Mouse (Mus musculus): ENCODE measurements at regions not wholly inside any gene's neighbourhood (a gene's known extent, or its start where the extent isn't known, plus 50 kb on each side); places are given as distances from the start of the nearest gene placed in this dataset.
A peak's percentile ranks its signal among the peaks of the same experiment; 100 is the strongest.
"Not testable (repeated sequence)": the region's sequence is repeated elsewhere in the genome, so short reads cannot be mapped to it uniquely, and the experiment has no call there.

DNA sequence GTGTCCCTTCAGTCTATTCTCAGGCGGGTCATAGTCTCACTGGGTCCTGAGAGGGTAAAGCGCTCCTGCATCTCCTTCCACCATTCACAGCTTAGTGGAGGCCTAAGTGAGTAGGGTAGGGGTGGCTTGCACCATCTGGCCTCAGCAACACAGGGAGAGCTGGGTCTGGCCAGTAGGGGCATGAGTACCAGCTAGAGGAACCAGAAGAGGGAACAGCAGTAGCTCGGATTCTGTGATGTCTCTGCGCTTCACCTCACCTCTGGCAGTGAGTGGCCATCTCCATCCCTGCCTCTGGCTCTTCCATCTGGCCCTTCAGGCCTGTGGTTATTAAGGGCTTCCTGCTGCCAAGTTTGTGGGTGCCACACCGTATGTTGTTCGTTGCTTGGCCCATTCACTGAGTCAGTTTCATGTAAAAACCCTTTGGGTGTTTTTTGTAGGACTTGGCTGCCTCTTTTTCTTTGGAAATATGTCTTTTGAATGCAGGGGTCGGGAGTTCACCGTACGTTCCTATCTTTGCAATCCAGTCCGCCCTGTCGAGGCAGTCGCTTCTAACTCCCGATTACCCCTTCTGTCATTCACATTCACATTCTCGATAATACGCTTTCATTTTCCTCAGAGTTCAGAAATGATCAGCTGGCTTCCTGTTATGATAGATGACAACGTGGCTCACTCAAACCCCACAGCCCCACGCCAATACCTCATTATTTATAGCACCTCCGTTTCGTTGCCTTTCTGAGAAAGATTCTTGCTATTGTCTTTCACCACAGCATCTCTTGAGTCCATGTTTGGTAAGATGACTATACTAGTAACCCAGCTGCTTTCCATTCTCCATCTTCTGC, 99.4 kb upstream of the Mrps10 start:
- no peak for DNase-seq

GRCm38 (mm10) chr17:47267843-47268242, 100.8 kb upstream of the Mrps10 start:
- no peak for DNase-seq

DNA sequence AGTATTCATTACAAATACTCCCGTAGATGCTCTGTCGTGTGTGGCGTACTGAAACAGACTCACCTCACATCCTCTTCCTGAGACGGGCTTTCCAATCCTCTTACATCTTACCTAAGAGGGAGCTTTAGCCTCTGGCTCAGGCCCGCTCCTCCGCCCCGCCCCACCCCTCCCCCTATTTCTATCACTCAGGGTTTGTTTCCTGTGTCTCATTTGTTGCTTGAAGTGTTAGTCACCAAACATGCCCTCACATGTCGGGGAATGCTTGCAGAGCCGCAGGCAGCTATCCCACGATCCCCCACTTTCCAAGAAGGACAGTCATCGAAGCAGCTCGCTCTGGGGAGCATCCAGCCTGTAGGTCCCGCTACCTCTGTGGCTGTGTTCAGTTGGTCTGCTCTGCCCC, 101.6 kb upstream of the Mrps10 start:
- no peak for DNase-seq

GRCm38 (mm10) chr17:47266335-47266734, 102.4 kb upstream of the Mrps10 start:
- no peak for DNase-seq

GRCm38 (mm10) chr17:47262986-47263385, 105.7 kb upstream of the Mrps10 start:
- DNase-seq, result no peak

GRCm38 (mm10) chr17:47262141-47262540, 106.5 kb upstream of the Mrps10 start:
- no peak for DNase-seq

- DNase-seq, result no peak
These were observed 107.7 kb upstream of the Mrps10 start for GRCm38 (mm10) chr17:47260976-47261375.

DNA sequence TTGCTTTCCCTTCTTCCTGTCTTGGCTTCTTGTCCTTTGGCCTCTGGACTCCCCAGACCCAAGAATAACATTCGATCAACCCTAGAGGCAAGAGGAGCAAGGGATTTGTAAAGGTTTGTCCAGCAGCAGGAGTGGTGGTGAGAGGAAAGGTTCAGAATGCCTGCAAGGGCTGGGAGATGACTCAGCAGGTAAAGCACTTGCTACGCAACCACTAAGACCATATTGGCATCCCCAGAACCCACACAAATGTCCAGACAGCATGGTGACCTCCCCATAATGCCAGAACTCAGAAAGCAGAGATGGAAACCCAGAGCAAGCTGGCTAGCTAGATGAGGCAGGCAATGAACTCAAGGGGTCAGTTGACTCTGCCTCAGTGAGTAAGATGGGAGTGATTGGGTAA, 110.4 kb upstream of the Mrps10 start:
- DNase-seq, result no peak

DNA sequence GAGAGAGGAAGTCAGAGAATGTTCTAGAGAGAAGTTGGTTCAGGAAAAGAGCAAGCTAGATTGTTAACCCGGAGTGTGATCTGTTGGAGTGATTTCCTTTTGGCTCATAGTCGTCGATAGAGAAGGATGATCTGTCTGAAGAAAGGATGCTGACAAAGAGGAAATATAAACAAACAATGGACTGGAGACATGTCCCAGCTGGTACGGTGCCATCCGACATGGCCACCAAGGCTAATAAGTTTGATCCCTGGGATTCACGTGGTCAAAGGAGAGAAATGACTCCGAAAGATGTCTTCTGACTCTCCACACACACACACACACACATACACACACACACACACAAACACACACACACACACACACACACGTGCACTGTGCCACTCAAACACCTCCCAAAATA, 113.5 kb upstream of the Mrps10 start:
- DNase-seq, result no peak

- no peak for DNase-seq
These were observed 114.7 kb upstream of the Mrps10 start for GRCm38 (mm10) chr17:47254026-47254425.

GRCm38 (mm10) chr17:47250001-47250400, 118.7 kb upstream of the Mrps10 start:
- no peak for DNase-seq

DNA sequence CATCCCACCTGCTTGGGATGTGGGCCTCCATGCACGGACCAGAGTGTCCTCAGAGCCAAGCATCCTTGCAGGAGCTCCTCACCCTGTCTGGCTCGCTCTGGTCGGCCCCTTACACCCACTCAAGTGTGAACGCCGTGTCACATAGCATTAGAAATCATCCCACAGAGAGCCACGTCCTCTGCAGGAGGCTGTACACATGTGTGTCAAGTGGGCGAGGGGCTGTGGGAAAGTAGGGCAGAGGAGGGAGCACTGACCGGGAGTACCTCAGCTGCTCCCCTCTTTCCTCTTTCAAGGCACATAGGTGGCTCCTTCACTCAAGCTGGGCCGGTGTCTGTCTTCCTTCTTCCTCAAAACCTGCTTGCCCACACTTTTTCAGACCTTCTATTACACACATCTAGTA, 119.5 kb upstream of the Mrps10 start:
- no peak for DNase-seq

GRCm38 (mm10) chr17:47248053-47248452, 120.6 kb upstream of the Mrps10 start:
- DNase-seq, result peak; percentile 29

DNA sequence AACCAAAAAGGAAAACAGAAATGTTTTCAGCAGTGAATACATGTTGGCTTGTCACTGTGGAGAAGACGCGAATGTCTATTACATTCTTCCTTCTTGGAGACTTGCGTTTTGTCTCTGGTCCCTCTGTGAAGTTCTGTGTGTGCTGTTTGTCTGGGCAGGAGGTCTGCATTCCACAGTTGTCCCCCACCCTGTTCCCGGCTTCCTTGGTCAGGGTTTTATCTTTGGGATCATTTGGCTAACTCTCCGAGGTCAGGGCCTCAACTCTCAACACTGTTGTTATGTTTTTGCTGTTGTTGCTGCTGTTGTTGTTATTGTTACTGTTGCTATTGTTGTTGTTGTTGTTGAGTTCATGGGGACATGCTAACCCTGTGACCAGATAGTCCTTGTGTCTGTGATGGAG, 121.2 kb upstream of the Mrps10 start:
- DNase-seq, result no peak

DNA sequence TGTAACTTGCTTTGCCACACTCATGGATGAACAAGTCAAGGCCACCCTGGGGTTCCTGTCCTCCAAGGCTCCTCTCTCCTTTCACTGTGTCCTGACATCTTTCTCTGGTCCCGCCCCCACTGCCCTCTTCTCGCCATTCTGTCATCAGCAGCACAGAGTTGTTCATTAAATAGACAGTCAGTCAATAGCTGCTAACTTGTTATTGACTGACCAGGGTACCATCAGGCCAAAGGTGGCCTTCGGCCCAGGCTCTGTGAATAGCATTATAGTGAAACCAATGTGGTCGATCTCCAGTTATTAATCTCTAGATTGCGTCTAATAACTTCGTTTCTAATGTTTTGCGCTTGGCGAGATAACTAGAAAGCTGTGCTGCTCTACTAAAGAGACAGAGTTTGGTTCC, 122.1 kb upstream of the Mrps10 start:
- DNase-seq, result no peak

DNA sequence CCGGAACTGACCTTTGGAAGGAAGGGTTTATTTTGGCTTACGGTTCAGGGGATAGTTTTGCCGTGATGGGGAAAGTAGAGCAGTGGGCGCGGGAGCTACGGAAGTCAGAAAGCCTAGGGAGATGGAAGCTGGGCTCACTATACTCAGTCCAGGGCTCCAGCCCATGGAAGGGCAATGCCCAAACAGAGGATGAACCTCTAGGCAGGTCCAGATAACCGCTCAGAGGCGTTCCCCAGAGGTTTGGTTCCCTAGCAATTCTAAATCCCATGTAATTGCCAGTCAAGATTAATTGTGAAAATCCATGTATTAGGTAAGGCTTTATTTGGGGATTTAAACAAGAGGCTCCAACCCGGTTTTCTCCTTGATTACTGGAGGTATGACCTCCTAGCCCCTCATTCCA, 123.1 kb upstream of the Mrps10 start:
- DNase-seq, result no peak

DNA sequence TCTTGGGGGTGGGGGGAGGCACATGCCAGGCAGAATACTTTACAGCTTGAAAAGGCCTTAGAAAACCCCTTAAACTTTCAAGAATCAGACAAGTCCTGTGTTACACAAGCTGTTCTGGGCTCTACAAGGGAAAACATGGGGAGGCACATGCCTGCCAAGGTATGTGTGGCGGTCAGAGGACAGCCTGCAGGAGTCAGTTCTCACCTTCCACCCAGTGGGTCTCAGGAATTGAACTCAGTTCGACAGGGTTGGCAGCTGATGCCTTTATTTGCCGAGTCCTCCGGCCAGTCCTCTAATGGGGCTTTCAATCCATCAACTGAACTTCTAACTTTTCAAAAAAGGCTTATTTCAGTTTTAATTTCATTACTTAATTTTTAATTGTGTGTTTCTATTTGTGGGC, 129.6 kb upstream of the Mrps10 start:
- no peak for DNase-seq

DNA sequence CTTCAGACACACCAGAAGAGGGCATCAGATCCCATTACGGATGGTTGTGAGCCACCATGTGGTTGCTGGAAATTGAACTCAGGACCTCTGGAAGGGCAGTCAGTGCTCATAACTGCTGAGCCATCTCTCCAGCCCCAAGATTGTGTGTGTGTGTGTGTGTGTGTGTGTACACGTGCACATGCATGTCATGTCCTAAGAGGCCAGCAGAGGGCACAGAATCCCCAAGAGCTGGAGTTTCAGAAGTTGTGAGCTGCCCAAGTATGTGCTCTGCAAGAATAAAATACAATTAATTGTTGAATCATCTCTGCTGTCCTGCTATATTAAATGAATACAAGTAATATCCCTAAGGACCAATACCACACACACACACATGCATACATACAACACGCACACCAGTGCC, 130.8 kb upstream of the Mrps10 start:
- not testable (repeated sequence) for DNase-seq

- DNase-seq, result no peak
These were observed 134.3 kb upstream of the Mrps10 start for GRCm38 (mm10) chr17:47234343-47234742.

DNA sequence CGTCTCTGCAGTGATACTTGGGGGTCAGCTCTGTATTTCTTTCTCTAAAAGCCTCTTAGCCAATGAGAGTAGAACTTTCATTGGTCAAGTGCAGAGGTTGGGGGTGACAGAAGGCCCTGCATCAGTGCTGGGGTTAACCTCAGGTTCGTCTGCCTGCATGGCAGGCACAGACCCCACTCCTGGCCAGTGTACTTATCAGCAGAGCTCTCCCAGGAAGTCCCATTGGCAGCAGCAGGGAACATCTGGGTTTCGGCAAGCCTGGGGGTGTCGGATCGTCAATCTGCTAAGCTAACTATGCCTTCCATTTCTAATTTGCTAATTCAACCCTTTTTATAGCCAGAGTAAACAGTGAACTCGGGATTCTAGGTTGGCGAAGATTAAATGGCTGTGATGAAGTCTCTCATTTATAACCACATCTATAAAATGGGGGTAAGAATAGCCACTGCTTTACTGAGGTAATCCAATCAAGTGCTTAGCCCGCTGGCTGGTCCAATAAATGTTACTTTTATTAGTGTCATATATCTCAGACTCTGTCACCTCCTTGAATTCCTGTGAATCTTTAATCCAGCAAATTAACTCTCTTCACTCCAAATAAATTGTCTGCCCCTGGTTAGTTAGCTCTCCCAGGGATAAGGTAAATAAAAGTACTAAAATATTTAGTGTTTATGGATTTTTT, 135.5 kb upstream of the Mrps10 start:
- no peak for DNase-seq

- DNase-seq, result peak; percentile 34
These were observed 138.0 kb upstream of the Mrps10 start for GRCm38 (mm10) chr17:47230715-47231114.

- DNase-seq, result no peak
These were observed 142.3 kb upstream of the Mrps10 start for GRCm38 (mm10) chr17:47226391-47226790.

GRCm38 (mm10) chr17:47225306-47226269, 143.1 kb upstream of the Mrps10 start:
- peak; percentile 13 for DNase-seq

Measured in heart, postnatal 4 days (tissue).